7 mouse cellular contexts compared by ENCODE assay signal in genomic region chr6:89631809-89632562, GRCm38 (mm10). TPM values are rescaled to one million over a fixed set of nuclear protein-coding genes. Genes with fewer than 3 reads are reported as not detected.
A peak's percentile ranks its signal among the peaks of the same experiment; 100 is the strongest.
DNase-seq lines count a peak whose midpoint lies in the region; ATAC-seq and TF ChIP-seq lines count a peak whose summit lies in the region.

No protein-coding gene starts in this region.

- H3K4me3 ChIP-seq in cortical plate, adult 2 months (ENCODE audit: insufficient read depth, low read length), result no peak overlapping the region
- H3K4me3 ChIP-seq in intestine, embryonic 16.5 days (ENCODE audit: low read length), result no peak overlapping the region
- 0 out of 2 replicates have a peak overlapping the region, but pooled peaks have one; percentile 11 for H3K4me3 ChIP-seq in midbrain, embryonic 16.5 days (ENCODE audit: low read depth, low read length)

- H3K27me3 ChIP-seq in intestine, embryonic 16.5 days (replicated peaks; ENCODE audit: control insufficient read depth, insufficient read depth, low read length), result no peaks in the 10 kb centered on the region
- H3K27me3 ChIP-seq in midbrain, embryonic 16.5 days (ENCODE audit: control insufficient read depth, insufficient read depth, low read depth, low read length), result peaks cover 2% of the 10 kb centered on the region; the same call in 1 of the 2 replicates

- TF ChIP-seq CTCF in cortical plate, adult 2 months (IDR thresholded peaks at IDR 0.05; ENCODE audit: extremely low read depth, insufficient read depth, low read length), result peak; percentile 72

- peak; percentile 82 for ATAC-seq in intestine, embryonic 16.5 days
- ATAC-seq in midbrain, embryonic 16.5 days, result peak; percentile 82

- no peak overlapping the region for H3K4me2 ChIP-seq in intestine, embryonic 16.5 days (ENCODE audit: low read depth, low read length)
- peak overlapping the region; percentile 41 for H3K4me2 ChIP-seq in midbrain, embryonic 16.5 days (ENCODE audit: low read length)

- H3K9me3 ChIP-seq in intestine, embryonic 16.5 days (ENCODE audit: control insufficient read depth, low read length), result no peaks in the 10 kb centered on the region
- no peaks in the 10 kb centered on the region for H3K9me3 ChIP-seq in midbrain, embryonic 16.5 days (replicated peaks; ENCODE audit: control insufficient read depth, low read length, poor library complexity, severe bottlenecking)

- TF ChIP-seq POLR2A in cortical plate, adult 2 months (IDR thresholded peaks at IDR 0.05; ENCODE audit: extremely low read depth, insufficient read depth, low read length), result no peak

- H3K9ac ChIP-seq in intestine, embryonic 16.5 days (ENCODE audit: low read depth, low read length), result no peak overlapping the region
- H3K9ac ChIP-seq in midbrain, embryonic 16.5 days (ENCODE audit: low read depth, low read length), result peak overlapping the region; percentile 53; the same call in 1 of the 2 replicates

- peak; percentile 63 to 73 for DNase-seq in adrenal gland, adult 18-20 months (ENCODE audit: low spot score in 2 of 2)
- peak; percentile 71 for DNase-seq in gastrocnemius, postnatal 14 days
- peak; percentile 90 to 95 for DNase-seq in left cerebral cortex, postnatal 25 days (ENCODE audit: low spot score in 2 of 2)
- DNase-seq in spleen, postnatal 10 days (ENCODE audit: low spot score in 2 of 2), result peak; percentile 47 to 76

- intact Hi-C loops in gastrocnemius, postnatal 14 days (cut with DNase I; ENCODE audit: low total_unique reads), result loop anchor here (5.0 to 10.0 kb wide), 2 partner anchors 267 to 705 kb away; partner anchors contain the start of gene Plxna1
- intact Hi-C loops in left cerebral cortex, postnatal 25 days (cut with DNase I), result loop anchor here (2.0 to 10.0 kb wide), 5 partner anchors 75 to 705 kb away; partner anchors contain the start of gene Plxna1

- H3K27ac ChIP-seq in cortical plate, adult 2 months (ENCODE audit: insufficient read depth, low read length), result no peak overlapping the region
- no peak overlapping the region for H3K27ac ChIP-seq in intestine, embryonic 16.5 days (ENCODE audit: low read length)
- no peak overlapping the region for H3K27ac ChIP-seq in midbrain, embryonic 16.5 days (ENCODE audit: low read length)

- 11% methylated on average over 10 of the region's 10 CpGs for WGBS in intestine, embryonic 16.5 days
- WGBS in midbrain, embryonic 16.5 days, result 13% methylated on average over 10 of the region's 10 CpGs

- no peaks in the 10 kb centered on the region for H3K36me3 ChIP-seq in intestine, embryonic 16.5 days (ENCODE audit: control insufficient read depth, insufficient read depth, low read length)
- no peaks in the 10 kb centered on the region for H3K36me3 ChIP-seq in midbrain, embryonic 16.5 days (ENCODE audit: control insufficient read depth, insufficient read depth, low read length)

- H3K4me1 ChIP-seq in cortical plate, adult 2 months (ENCODE audit: control insufficient read depth, insufficient read depth, low read length), result peaks cover 2% of the 10 kb centered on the region; the same call in 1 of the 2 replicates
- H3K4me1 ChIP-seq in intestine, embryonic 16.5 days (ENCODE audit: control insufficient read depth, insufficient read depth, low read length), result no peaks in the 10 kb centered on the region
- peaks cover 2% of the 10 kb centered on the region; the same call in 1 of the 2 replicates for H3K4me1 ChIP-seq in midbrain, embryonic 16.5 days (ENCODE audit: control insufficient read depth, insufficient read depth, low read length)

RNA-seq across cellular contexts. Expression of gene Txnrd3, which starts 11.8 kb away (rescaled TPM):
- 10 to 100 TPM; 10.2 to 10.7 TPM for total RNA-seq in adrenal gland, adult 18-20 months (2021)
- 3.2 and 3.6 TPM in 2 replicates for polyA plus RNA-seq in cortical plate, adult 2 months (2012; rRNA removed)
- 1 to 10 TPM; 7.2 to 8.5 TPM for total RNA-seq in gastrocnemius, postnatal 14 days (2021)
- 6.1 and 6.6 TPM in 2 replicates for polyA plus RNA-seq in intestine, embryonic 16.5 days (2015; fragmentation: Nextera tagmentation; extraction: Ambion mirVana)
- total RNA-seq in left cerebral cortex, postnatal 25 days (2021), result 1 to 10 TPM; 3.6 to 3.9 TPM
- polyA plus RNA-seq in midbrain, embryonic 16.5 days (2015; fragmentation: Nextera tagmentation; extraction: Ambion mirVana), result 15.4 and 15.5 TPM in 2 replicates

RNA-seq across cellular contexts. Expression of gene Chchd6, which starts 36.5 kb away (rescaled TPM):
- total RNA-seq in adrenal gland, adult 18-20 months (2021), result 10 to 100 TPM; 30.3 to 51.6 TPM
- polyA plus RNA-seq in cortical plate, adult 2 months (2012; rRNA removed), result 142 and 167 TPM in 2 replicates
- total RNA-seq in gastrocnemius, postnatal 14 days (2021), result 1 to 10 TPM; 2.7 to 3.3 TPM
- polyA plus RNA-seq in intestine, embryonic 16.5 days (2015; fragmentation: Nextera tagmentation; extraction: Ambion mirVana), result 36.8 and 41.3 TPM in 2 replicates
- total RNA-seq in left cerebral cortex, postnatal 25 days (2021), result 10 to 100 TPM; 79.1 to 83.9 TPM
- polyA plus RNA-seq in midbrain, embryonic 16.5 days (2015; fragmentation: Nextera tagmentation; extraction: Ambion mirVana), result 170 and 191 TPM in 2 replicates

Comparison
In these comparisons a context has a peak if more than half of its experiments do, and no peak if none do; other contexts are left out.
1. RNA of gene Chchd6, which starts 36.5 kb away (total RNA-seq): 79.1 to 83.9 TPM in left cerebral cortex, postnatal 25 days and 30.3 to 51.6 TPM in adrenal gland, adult 18-20 months; 2.7 to 3.3 TPM in gastrocnemius, postnatal 14 days; every median in the first group is over 4 times any median in the second.
2. Peak in every context shown above with its lines, with median percentiles within 50 percentile points of each other: DNase-seq.